Mouse (Mus musculus) kidney, adult 2 months (tissue): Measurements from ENCODE around the gene Trpc4ap.

Experiments used
- CTCF ChIP-seq: fragments of 200-500 bp; conservative IDR thresholded peaks from 2 replicates; pipeline ENCODE4 v1.5.1; 2011; ENCODE audit warnings: low read depth, mild to moderate bottlenecking, control low read depth, low read length, moderate library complexity, mixed read lengths; ENCODE audit not compliant: insufficient read depth, insufficient read length
- POLR2A ChIP-seq: fragments of 200-500 bp; IDR thresholded peaks from one replicate; pipeline ENCODE4 v1.6.1; 2011; ENCODE audit warnings: low read depth, low read length, control low read depth

- no peak for TF ChIP-seq CTCF
- TF ChIP-seq POLR2A = no peak
These were observed 39.6 kb downstream of the Trpc4ap start for GRCm38 (mm10) chr2:155652618-155653017.
